Mouse (Mus musculus) intestine, embryonic 16.5 days (tissue): Measurements from ENCODE around the gene Zfp646. TPM values are rescaled to one million over a fixed set of nuclear protein-coding genes. Genes with fewer than 3 reads are reported as not detected.

Source experiments
- ATAC-seq: fragments of 200-750 bp; cut with Nextera tagmentation; 2 replicates; pipeline ENCODE4 v1.8.0; 2017; ENCODE audit warnings: moderate TSS enrichment, moderate library complexity
- H3K27ac ChIP-seq: fragments of 300-500 bp; sonication (generic); 2 replicates; pipeline ENCODE4 v1.5.1; 2014; ENCODE audit warnings: mild to moderate bottlenecking, low read length
- H3K27me3 ChIP-seq: fragments of 300-500 bp; sonication (generic); replicated peaks from 2 replicates; pipeline ENCODE4 v1.6.1; 2014; ENCODE audit warnings: low read length, control low read depth, mixed read lengths; ENCODE audit not compliant: control insufficient read depth, insufficient read depth
- H3K36me3 ChIP-seq: fragments of 300-500 bp; sonication (generic); 2 replicates; pipeline ENCODE4 v1.6.1; 2014; ENCODE audit warnings: low read length, control low read depth; ENCODE audit not compliant: control insufficient read depth, insufficient read depth
- H3K4me1 ChIP-seq: fragments of 300-500 bp; sonication (generic); 2 replicates; pipeline ENCODE4 v1.6.1; 2014; ENCODE audit warnings: low read length, control low read depth, mixed read lengths; ENCODE audit not compliant: control insufficient read depth, insufficient read depth
- H3K4me2 ChIP-seq: fragments of 300-500 bp; sonication (generic); 2 replicates; pipeline ENCODE4 v1.6.1; 2014; ENCODE audit warnings: low read depth, low read length, control low read depth
- H3K4me3 ChIP-seq: fragments of 300-500 bp; sonication (generic); 2 replicates; pipeline ENCODE4 v1.5.1; 2014; ENCODE audit warnings: mild to moderate bottlenecking, low read length
- H3K9ac ChIP-seq: fragments of 300-500 bp; sonication (generic); 2 replicates; pipeline ENCODE4 v1.6.1; 2014; ENCODE audit warnings: low read depth, low read length
- H3K9me3 ChIP-seq: fragments of 300-500 bp; sonication (generic); 2 replicates; pipeline ENCODE4 v1.6.1; 2016; ENCODE audit warnings: low read length, control low read depth; ENCODE audit not compliant: control insufficient read depth
- WGBS: fragments of 180-500 bp; shearing (Covaris S2); extraction: QIAGEN DNeasy Blood & Tissue Kit; methylation state at CpG from one replicate; pipeline ENCODE4 v1.1.7; 2014; 5-methylcytosine and 5-hydroxymethylcytosine counted together
- polyA plus RNA-seq: library from polyadenylated mRNA; unstranded; fragments of >200 nt; fragmentation: Nextera tagmentation; extraction: Ambion mirVana; gene quantifications from 2 replicates; pipeline ENCODE4 v1.2.1, GENCODE M21; 2015

Zfp646 gene
- polyA plus RNA-seq, 1 experiment from 2014 or later = 7.2 TPM

GRCm38 (mm10) chr7:127875627-127876001 is 407 bp upstream of the Zfp646 start:
- ATAC-seq = peak; percentile 89
- H3K4me2 ChIP-seq = peak overlapping the region; percentile 72
- WGBS = under 1% methylated on average over 42 of the region's 43 CpGs
- peaks cover 21% of the 10 kb centered on the region for H3K4me1 ChIP-seq
- no peaks in the 10 kb centered on the region for H3K9me3 ChIP-seq
- H3K27me3 ChIP-seq = no peaks in the 10 kb centered on the region
- H3K4me3 ChIP-seq = peak overlapping the region; percentile 99
- peaks cover 20% of the 10 kb centered on the region for H3K36me3 ChIP-seq
- H3K27ac ChIP-seq = peak overlapping the region; percentile 100
- peak overlapping the region; percentile 99 for H3K9ac ChIP-seq

- WGBS = under 1% methylated on average over 60 of the region's 60 CpGs
- peak; percentile 78 for ATAC-seq
- H3K4me3 ChIP-seq = peak within 1 kb of the TSS; percentile 99
- H3K36me3 ChIP-seq = peaks cover 31% of the 10 kb centered on the region
- H3K4me1 ChIP-seq = peaks cover 21% of the 10 kb centered on the region
- H3K27me3 ChIP-seq = no peaks in the 10 kb centered on the region
- peak within 1 kb of the TSS; percentile 100 for H3K27ac ChIP-seq
- peak within 1 kb of the TSS; percentile 99 for H3K9ac ChIP-seq
- no peaks in the 10 kb centered on the region for H3K9me3 ChIP-seq
- peak within 1 kb of the TSS; percentile 72 for H3K4me2 ChIP-seq
Observed at GRCm38 (mm10) chr7:127876467-127877348, 687 bp downstream of the Zfp646 start, which contains the start of gene Zfp668. TSS of gene Zfp668 (minus strand) at chr7:127876828.

DNA sequence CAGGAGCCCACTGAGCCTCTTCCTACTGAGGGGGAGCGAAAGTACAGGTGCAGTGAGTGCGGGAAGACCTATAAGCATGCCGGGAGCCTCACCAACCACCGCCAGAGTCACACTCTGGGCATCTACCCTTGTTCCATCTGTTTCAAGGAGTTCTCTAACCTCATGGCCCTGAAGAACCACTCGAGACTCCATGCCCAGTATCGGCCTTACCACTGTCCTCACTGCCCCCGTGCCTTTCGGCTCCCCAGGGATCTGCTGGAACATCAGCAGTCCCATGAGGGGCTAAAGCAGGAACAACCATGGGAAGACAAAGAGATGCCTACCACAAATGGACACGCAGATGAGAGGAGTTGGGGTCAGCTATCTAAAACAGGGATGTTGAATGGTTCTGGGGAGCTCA is 3.3 kb downstream of the Zfp646 start:
- no peaks in the 10 kb centered on the region for H3K9me3 ChIP-seq
- no peak overlapping the region for H3K4me3 ChIP-seq
- ATAC-seq = no peak
- H3K4me2 ChIP-seq = no peak overlapping the region
- H3K27me3 ChIP-seq = no peaks in the 10 kb centered on the region
- WGBS = 96% methylated on average over 9 of the region's 9 CpGs
- H3K27ac ChIP-seq = no peak overlapping the region
- peaks cover 26% of the 10 kb centered on the region for H3K4me1 ChIP-seq
- peaks cover 49% of the 10 kb centered on the region for H3K36me3 ChIP-seq
- H3K9ac ChIP-seq = no peak overlapping the region

DNA sequence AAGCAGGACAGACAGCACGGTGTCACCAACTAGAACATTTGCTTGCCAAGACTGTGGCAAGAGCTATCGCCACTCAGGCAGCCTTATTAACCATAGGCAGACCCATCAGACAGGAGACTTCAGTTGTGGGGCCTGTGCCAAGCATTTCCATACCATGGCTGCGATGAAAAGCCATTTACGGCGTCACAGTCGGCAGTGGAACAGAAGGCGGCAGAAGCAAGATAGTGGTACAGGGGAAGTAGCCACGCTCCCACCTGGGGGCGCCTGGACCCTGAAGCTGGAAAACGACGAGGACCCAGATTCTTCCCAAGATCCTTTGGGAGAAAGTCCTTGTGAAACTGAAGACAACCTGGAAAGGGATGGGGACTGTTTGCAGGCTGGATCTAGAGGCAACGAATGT is 4.4 kb downstream of the Zfp646 start:
- WGBS = 75% methylated on average over 12 of the region's 12 CpGs
- H3K36me3 ChIP-seq = peaks cover 55% of the 10 kb centered on the region

DNA sequence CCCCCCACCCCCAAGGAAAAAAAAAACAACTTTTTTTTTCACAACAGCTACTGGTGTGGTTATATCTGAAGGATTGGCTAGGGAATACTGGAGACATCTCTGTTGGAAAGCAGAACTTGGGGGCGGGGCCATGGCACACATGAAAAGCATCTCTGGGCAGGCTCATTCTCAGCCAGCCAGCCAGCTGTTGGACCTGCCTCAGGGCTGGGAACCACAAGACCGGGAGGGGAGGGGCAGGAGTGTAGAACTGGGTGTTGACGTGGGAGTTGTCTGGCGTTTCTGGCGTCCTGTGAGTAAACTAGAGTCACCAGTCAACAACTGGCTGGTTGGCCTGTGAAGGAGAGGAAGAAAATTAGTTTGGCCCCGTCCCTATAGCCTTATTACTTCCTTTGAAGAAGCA is 9.9 kb downstream of the Zfp646 start:
- H3K4me2 ChIP-seq = no peak overlapping the region
- peaks cover 41% of the 10 kb centered on the region for H3K36me3 ChIP-seq
- H3K4me3 ChIP-seq = no peak overlapping the region
- H3K4me1 ChIP-seq = peaks cover 24% of the 10 kb centered on the region
- no peak overlapping the region for H3K9ac ChIP-seq
- H3K27ac ChIP-seq = no peak overlapping the region
- no peaks in the 10 kb centered on the region for H3K9me3 ChIP-seq
- no peaks in the 10 kb centered on the region for H3K27me3 ChIP-seq
- WGBS = 61% methylated on average over 6 of the region's 6 CpGs
- ATAC-seq = no peak

More for the DNA sequence above, 4.4 kb downstream of the Zfp646 start:
- Histone ChIP-seq H3K27me3 (no peaks in the 10 kb centered on the region), H3K4me2 (no peak overlapping the region), H3K9me3 (no peaks in the 10 kb centered on the region), H3K4me1 (peaks cover 24% of the 10 kb centered on the region), H3K27ac (no peak overlapping the region), H3K4me3 (no peak overlapping the region), H3K9ac (no peak overlapping the region)
- ATAC-seq = no peak

DNA sequence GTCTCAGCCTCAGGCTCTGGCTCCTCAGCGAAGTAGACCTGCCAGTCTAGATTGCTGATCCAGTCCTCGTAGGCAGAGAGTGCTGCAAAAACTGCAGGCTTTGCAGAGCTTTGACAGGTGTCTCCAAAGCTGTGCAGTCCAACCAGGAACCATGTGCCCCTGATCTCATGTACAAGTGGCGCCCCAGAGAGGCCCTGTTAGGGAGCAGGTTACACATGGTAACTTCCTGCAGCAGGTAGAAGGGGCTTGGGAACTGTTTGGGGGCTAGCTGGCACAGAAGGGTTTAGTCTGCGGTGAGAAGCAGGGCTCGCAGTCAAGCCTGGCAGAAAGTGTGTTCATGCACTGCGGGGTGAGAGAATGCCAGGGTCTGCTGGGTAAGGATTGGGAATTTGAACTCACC is 10.5 kb downstream of the Zfp646 start:
- peaks cover 36% of the 10 kb centered on the region for H3K36me3 ChIP-seq
- no peak for ATAC-seq
- H3K9ac ChIP-seq = 0 out of 2 replicates have a peak overlapping the region, but pooled peaks have one; percentile 12
- H3K4me2 ChIP-seq = no peak overlapping the region
- no peaks in the 10 kb centered on the region for H3K27me3 ChIP-seq
- H3K9me3 ChIP-seq = no peaks in the 10 kb centered on the region
- WGBS = 87% methylated on average over 6 of the region's 6 CpGs
- H3K27ac ChIP-seq = no peak overlapping the region
- no peak overlapping the region for H3K4me3 ChIP-seq
- H3K4me1 ChIP-seq = peaks cover 24% of the 10 kb centered on the region

GRCm38 (mm10) chr7:127887191-127887590 is 11.2 kb downstream of the Zfp646 start:
- H3K4me2 ChIP-seq = no peak overlapping the region
- H3K4me1 ChIP-seq = peaks cover 24% of the 10 kb centered on the region
- peaks cover 30% of the 10 kb centered on the region for H3K36me3 ChIP-seq
- no peak overlapping the region for H3K27ac ChIP-seq
- H3K9ac ChIP-seq = no peak overlapping the region
- no peak overlapping the region for H3K4me3 ChIP-seq
- H3K9me3 ChIP-seq = no peaks in the 10 kb centered on the region
- ATAC-seq = no peak
- WGBS = 88% methylated on average over 8 of the region's 8 CpGs
- no peaks in the 10 kb centered on the region for H3K27me3 ChIP-seq

DNA sequence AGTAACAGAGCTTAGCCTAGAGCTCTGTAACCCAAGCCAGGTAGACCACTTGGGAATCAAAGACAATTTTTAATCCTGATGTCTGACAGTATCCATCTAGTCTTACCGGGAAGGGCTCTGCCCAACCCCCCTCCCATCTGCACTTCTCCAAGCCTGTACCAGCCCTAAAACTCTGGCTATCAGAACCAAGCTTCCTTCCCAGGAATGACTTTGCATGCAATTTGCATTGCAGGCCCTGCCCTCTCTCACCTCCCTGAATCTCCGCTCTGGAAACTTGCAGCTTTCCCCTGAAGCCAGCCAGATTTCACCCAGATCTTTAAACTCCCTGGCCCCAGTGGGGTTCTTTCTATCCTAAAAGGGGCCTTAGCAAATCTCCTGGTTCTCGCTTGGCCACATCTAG is 11.8 kb downstream of the Zfp646 start:
- no peaks in the 10 kb centered on the region for H3K9me3 ChIP-seq
- H3K4me2 ChIP-seq = no peak overlapping the region
- no peak overlapping the region for H3K9ac ChIP-seq
- no peak overlapping the region for H3K4me3 ChIP-seq
- no peak overlapping the region for H3K27ac ChIP-seq
- H3K4me1 ChIP-seq = peaks cover 24% of the 10 kb centered on the region
- ATAC-seq = no peak
- WGBS = 79% methylated on average over 3 of the region's 3 CpGs
- peaks cover 27% of the 10 kb centered on the region for H3K36me3 ChIP-seq
- H3K27me3 ChIP-seq = no peaks in the 10 kb centered on the region

DNA sequence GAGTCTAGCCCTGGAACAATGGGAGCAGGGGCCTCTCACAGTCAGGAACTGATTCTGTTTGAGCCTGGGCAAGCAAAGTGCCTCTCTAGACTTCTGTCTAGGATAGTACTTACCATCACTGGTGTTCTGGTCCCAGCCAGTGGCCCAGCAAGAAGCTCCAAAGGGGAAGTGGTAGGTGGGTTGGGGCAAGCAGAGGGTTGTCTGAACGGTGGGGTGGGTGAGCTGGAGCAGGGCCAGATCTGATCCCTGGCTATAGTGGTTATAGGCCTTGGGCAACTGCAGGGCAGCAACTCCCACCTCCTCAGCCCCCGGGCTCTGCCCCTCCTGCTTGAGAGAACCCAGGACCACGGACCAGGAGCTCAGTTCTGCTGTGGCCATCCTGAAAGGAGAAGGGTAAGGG is 12.8 kb downstream of the Zfp646 start:
- Histone ChIP-seq H3K9ac (no peak overlapping the region), H3K4me1 (peaks cover 19% of the 10 kb centered on the region), H3K4me3 (no peak overlapping the region), H3K27me3 (no peaks in the 10 kb centered on the region), H3K36me3 (peaks cover 17% of the 10 kb centered on the region), H3K9me3 (no peaks in the 10 kb centered on the region), H3K4me2 (no peak overlapping the region), H3K27ac (no peak overlapping the region)
- no peak for ATAC-seq
- 67% methylated on average over 3 of the region's 3 CpGs for WGBS
